Mouse (Mus musculus) adrenal gland, postnatal 25 days (tissue): ENCODE measurements around the gene Psmb8. TPM values are rescaled to one million over a fixed set of nuclear protein-coding genes. Genes with fewer than 3 reads are reported as not detected.

Experiments
- DNase-seq: peaks from one replicate; pipeline ENCODE4 v3.0.0; 2021; ENCODE audit warnings: mixed read lengths
- total RNA-seq: library from RNA; stranded (reverse); gene quantifications from 2 replicates; pipeline ENCODE4 v1.2.3, GENCODE M21; 2021

The Psmb8 gene
- total RNA-seq, 1 experiment from 2014 or later = 23.5 TPM

DNA sequence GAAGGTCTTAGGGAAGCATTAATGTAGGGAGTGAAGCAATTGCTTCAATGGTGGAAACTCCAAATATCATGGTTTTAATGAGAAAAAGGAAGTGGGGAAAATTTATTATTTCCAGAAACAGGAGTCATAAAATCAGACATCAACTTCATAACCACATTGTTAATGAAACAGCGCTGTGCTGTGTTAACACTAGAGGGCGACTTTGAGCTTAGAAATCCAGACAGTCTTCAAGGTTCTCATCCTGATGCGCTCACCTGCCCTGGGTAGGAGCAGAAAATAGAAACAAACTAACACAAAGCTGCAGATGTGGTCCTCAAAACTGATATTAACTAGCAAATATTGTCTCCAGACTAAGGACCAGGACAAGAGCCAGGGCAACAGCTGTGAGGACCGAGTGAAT lies 52.4 kb downstream of the Psmb8 start:
- DNase-seq = no peak

Other genes with a start within 250 kb of the Psmb8 start
- 8.5 and 8.9 TPM in 2 replicates for gene B3galt4, start 246.2 kb upstream of the Psmb8 start, total RNA-seq
- gene Vps52, start 241.9 kb upstream of the Psmb8 start, total RNA-seq = 57.4 and 70.0 TPM in 2 replicates
- 630 and 736 TPM in 2 replicates for gene Rps18, start 241.7 kb upstream of the Psmb8 start, total RNA-seq
- gene H2-K1, start 197.4 kb upstream of the Psmb8 start, total RNA-seq = 321 and 327 TPM in 2 replicates
- 50.8 and 66.2 TPM in 2 replicates for gene Ring1, start 173.0 kb upstream of the Psmb8 start, total RNA-seq
- gene H2-Ke6, start 169.7 kb upstream of the Psmb8 start, total RNA-seq = 239 TPM in 2 replicates
- gene Slc39a7, start 166.0 kb upstream of the Psmb8 start, total RNA-seq = 149 and 162 TPM in 2 replicates
- 66.8 and 71.0 TPM in 2 replicates for gene Rxrb, start 165.9 kb upstream of the Psmb8 start, total RNA-seq
- 0.91 and 3.0 TPM in 2 replicates for gene Col11a2, start 158.3 kb upstream of the Psmb8 start, total RNA-seq
- gene H2-Oa, start 105.4 kb upstream of the Psmb8 start, total RNA-seq = 0.27 TPM in 1 of 2 replicates, not detected in the other
- gene H2-DMa, start 78.2 kb upstream of the Psmb8 start, total RNA-seq = 9.0 and 11.5 TPM in 2 replicates
- 209 and 233 TPM in 2 replicates for gene Brd2, start 75.1 kb upstream of the Psmb8 start, total RNA-seq
- gene H2-DMb2, start 54.4 kb upstream of the Psmb8 start, total RNA-seq = 1.7 TPM in 1 of 2 replicates, not detected in the other
- 2.4 and 3.0 TPM in 2 replicates for gene H2-DMb1, start 44.6 kb upstream of the Psmb8 start, total RNA-seq
- 14.4 and 20.9 TPM in 2 replicates for gene Tap1, start 10.2 kb upstream of the Psmb8 start, total RNA-seq
- gene Psmb9, start 10.0 kb upstream of the Psmb8 start, total RNA-seq = 7.0 and 14.5 TPM in 2 replicates
- 43.1 and 56.6 TPM in 2 replicates for gene Tap2, start 5.8 kb downstream of the Psmb8 start, total RNA-seq
- 0.43 TPM in 1 of 2 replicates, not detected in the other for gene H2-Ob, start 41.2 kb downstream of the Psmb8 start, total RNA-seq
- 15.5 and 17.0 TPM in 2 replicates for gene H2-Ab1, start 60.0 kb downstream of the Psmb8 start, total RNA-seq
- gene H2-Aa, start 90.1 kb downstream of the Psmb8 start, total RNA-seq = 14.2 and 19.2 TPM in 2 replicates
- gene H2-Eb1, start 108.1 kb downstream of the Psmb8 start, total RNA-seq = 14.0 and 18.1 TPM in 2 replicates
- not detected in 2 replicates for gene H2-Eb2, start 127.9 kb downstream of the Psmb8 start, total RNA-seq
- gene Btnl2, start 157.1 kb downstream of the Psmb8 start, total RNA-seq = 0.43 TPM in 1 of 2 replicates, not detected in the other
- gene Btnl1, start 179.4 kb downstream of the Psmb8 start, total RNA-seq = not detected in 2 replicates
- gene BC051142, start 201.1 kb downstream of the Psmb8 start, total RNA-seq = 1.7 and 3.4 TPM in 2 replicates